Mouse (Mus musculus) neural tube, embryonic 12.5 days (tissue): ENCODE measurements around the gene Orc1. TPM values are rescaled to one million over a fixed set of nuclear protein-coding genes. Genes with fewer than 3 reads are reported as not detected.
A peak's percentile ranks its signal among the peaks of the same experiment; 100 is the strongest.

ENCODE experiments used
- ATAC-seq: fragments of 200-750 bp; cut with Nextera tagmentation; 2 replicates; pipeline ENCODE4 v1.8.0; 2017; ENCODE audit warnings: low read depth, mild to moderate bottlenecking, moderate TSS enrichment, moderate library complexity; ENCODE audit not compliant: low FRiP score
- H3K27ac ChIP-seq: fragments of 300-500 bp; sonication (generic); 2 replicates; pipeline ENCODE4 v1.5.1; 2016
- H3K27me3 ChIP-seq: fragments of 300-500 bp; sonication (generic); replicated peaks from 2 replicates; pipeline ENCODE4 v1.6.1; 2016; ENCODE audit warnings: mild to moderate bottlenecking
- H3K36me3 ChIP-seq: fragments of 300-500 bp; sonication (generic); 2 replicates; pipeline ENCODE4 v1.6.1; 2016; ENCODE audit warnings: mild to moderate bottlenecking
- H3K4me1 ChIP-seq: fragments of 300-500 bp; sonication (generic); 2 replicates; pipeline ENCODE4 v1.6.1; 2016
- H3K4me2 ChIP-seq: fragments of 300-500 bp; sonication (generic); replicated peaks from 2 replicates; pipeline ENCODE4 v1.6.1; 2016; ENCODE audit warnings: mild to moderate bottlenecking
- H3K4me3 ChIP-seq: fragments of 300-500 bp; sonication (generic); 2 replicates; pipeline ENCODE4 v1.5.1; 2016
- H3K9ac ChIP-seq: fragments of 300-500 bp; sonication (generic); 2 replicates; pipeline ENCODE4 v1.6.1; 2016; ENCODE audit warnings: mild to moderate bottlenecking
- H3K9me3 ChIP-seq: fragments of 300-500 bp; sonication (generic); 2 replicates; pipeline ENCODE4 v1.6.1; 2016; ENCODE audit warnings: mild to moderate bottlenecking
- WGBS: fragments of 180-500 bp; shearing (Covaris S2); methylation state at CpG from one replicate; pipeline ENCODE4 v1.1.7; 2016; 5-methylcytosine and 5-hydroxymethylcytosine counted together
- polyA plus RNA-seq: library from polyadenylated mRNA; unstranded; fragments of >200 nt; fragmentation: Nextera tagmentation; extraction: Ambion mirVana; gene quantifications from 2 replicates; pipeline ENCODE4 v1.2.1, GENCODE M21; 2016

Orc1 gene
- polyA plus RNA-seq, result 7.6 and 8.9 TPM in 2 replicates

- H3K4me2 ChIP-seq, result peak within 1 kb of the TSS; percentile 91
- peaks cover 24% of the 10 kb centered on the region for H3K4me1 ChIP-seq
- H3K27me3 ChIP-seq, result no peaks in the 10 kb centered on the region
- H3K4me3 ChIP-seq, result peak within 1 kb of the TSS; percentile 70
- under 1% methylated on average over 64 of the region's 64 CpGs for WGBS
- peak within 1 kb of the TSS; percentile 66 for H3K9ac ChIP-seq
- peak; percentile 97 for ATAC-seq
- peaks cover 16% of the 10 kb centered on the region for H3K36me3 ChIP-seq
- H3K27ac ChIP-seq, result peak within 1 kb of the TSS; percentile 33; the same call in 1 of the 2 replicates
- H3K9me3 ChIP-seq, result no peaks in the 10 kb centered on the region
Measured at GRCm38 (mm10) chr4:108578840-108579742, at the start of gene Orc1, which contains the start of gene Prpf38a. TSS of gene Orc1 (plus strand) at chr4:108579423. TSS of gene Prpf38a (minus strand) at chr4:108579336.

DNA sequence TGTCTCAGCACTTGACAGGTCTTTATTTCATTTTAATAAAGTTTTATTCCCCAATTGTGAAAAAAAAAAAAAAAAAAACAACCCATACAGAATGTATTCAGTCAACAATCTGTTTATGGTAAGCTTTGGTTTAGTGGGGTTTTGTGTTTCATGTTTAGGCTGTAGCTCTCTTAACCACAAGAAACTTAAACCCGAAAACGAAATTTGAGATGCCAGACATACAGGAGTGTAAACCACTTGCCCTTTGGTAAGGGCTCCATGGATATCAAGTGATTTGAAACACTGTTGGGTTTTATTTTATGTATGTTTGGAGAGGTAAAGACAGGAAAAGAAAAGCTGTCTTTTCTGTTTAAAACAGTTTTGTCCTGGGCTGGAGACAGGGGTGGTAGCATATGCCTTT lies 39.5 kb upstream of the Orc1 start:
- no peak overlapping the region for H3K4me2 ChIP-seq
- 95% methylated on average over 2 of the region's 2 CpGs for WGBS
- H3K9ac ChIP-seq, result no peak overlapping the region
- H3K9me3 ChIP-seq, result no peaks in the 10 kb centered on the region
- H3K4me3 ChIP-seq, result no peak overlapping the region
- H3K36me3 ChIP-seq, result peaks cover 16% of the 10 kb centered on the region
- no peaks in the 10 kb centered on the region for H3K27me3 ChIP-seq
- H3K27ac ChIP-seq, result no peak overlapping the region
- no peaks in the 10 kb centered on the region for H3K4me1 ChIP-seq
- ATAC-seq, result no peak

GRCm38 (mm10) chr4:108565026-108565425 lies 14.2 kb upstream of the Orc1 start:
- Histone ChIP-seq H3K4me1 (no peaks in the 10 kb centered on the region), H3K27ac (no peak overlapping the region), H3K4me2 (no peak overlapping the region), H3K9me3 (no peaks in the 10 kb centered on the region), H3K9ac (no peak overlapping the region), H3K27me3 (no peaks in the 10 kb centered on the region), H3K36me3 (peaks cover 70% of the 10 kb centered on the region), H3K4me3 (no peak overlapping the region)
- WGBS, result 87% methylated on average over 1 of the region's 1 CpGs
- ATAC-seq, result no peak

DNA sequence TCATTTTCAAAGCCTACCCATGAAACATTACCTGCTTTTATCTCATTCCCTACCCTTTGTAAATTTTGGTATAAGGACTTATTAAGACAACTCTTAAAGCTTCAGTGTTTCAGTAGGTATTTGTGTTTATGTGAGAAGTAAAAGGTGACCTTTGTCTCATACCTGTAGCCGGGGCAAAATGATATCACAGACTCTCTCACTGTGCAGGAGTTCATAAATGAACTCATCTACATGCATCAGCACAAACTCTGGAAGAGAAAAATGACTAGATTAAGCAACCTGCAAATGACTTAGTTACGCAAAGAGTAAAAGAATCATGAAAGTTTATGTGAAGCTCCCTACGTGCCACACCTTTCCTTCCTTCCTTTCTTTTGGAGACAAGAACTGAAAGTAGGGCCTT lies 6.6 kb upstream of the Orc1 start:
- Histone ChIP-seq H3K4me1 (peaks cover 6% of the 10 kb centered on the region), H3K4me3 (no peak overlapping the region), H3K9ac (no peak overlapping the region), H3K9me3 (no peaks in the 10 kb centered on the region), H3K4me2 (no peak overlapping the region), H3K36me3 (peaks cover 59% of the 10 kb centered on the region), H3K27ac (no peak overlapping the region), H3K27me3 (no peaks in the 10 kb centered on the region)
- WGBS, result 94% methylated on average over 3 of the region's 3 CpGs
- no peak for ATAC-seq

GRCm38 (mm10) chr4:108579743-108580411 lies 654 bp downstream of the Orc1 start:
- Histone ChIP-seq H3K4me3 (peak overlapping the region; percentile 70), H3K27ac (no peak overlapping the region), H3K9me3 (no peaks in the 10 kb centered on the region), H3K9ac (peak overlapping the region; percentile 56), H3K36me3 (peaks cover 12% of the 10 kb centered on the region), H3K27me3 (no peaks in the 10 kb centered on the region), H3K4me2 (peak overlapping the region; percentile 91), H3K4me1 (peaks cover 24% of the 10 kb centered on the region)
- WGBS, result under 1% methylated on average over 16 of the region's 16 CpGs
- ATAC-seq, result no peak

- H3K9me3 ChIP-seq, result no peaks in the 10 kb centered on the region
- no peak overlapping the region for H3K9ac ChIP-seq
- 87% methylated on average over 2 of the region's 2 CpGs for WGBS
- no peaks in the 10 kb centered on the region for H3K27me3 ChIP-seq
- H3K4me3 ChIP-seq, result no peak overlapping the region
- H3K4me1 ChIP-seq, result no peaks in the 10 kb centered on the region
- no peak overlapping the region for H3K27ac ChIP-seq
- no peak for ATAC-seq
- H3K4me2 ChIP-seq, result no peak overlapping the region
- peaks cover 5% of the 10 kb centered on the region; the same call in 1 of the 2 replicates for H3K36me3 ChIP-seq
Measured at GRCm38 (mm10) chr4:108593376-108593775, 14.2 kb downstream of the Orc1 start.

- Histone ChIP-seq H3K4me2 (no peak overlapping the region), H3K4me3 (no peak overlapping the region), H3K4me1 (no peaks in the 10 kb centered on the region), H3K36me3 (peaks cover 16% of the 10 kb centered on the region), H3K9ac (no peak overlapping the region), H3K27me3 (no peaks in the 10 kb centered on the region), H3K27ac (no peak overlapping the region), H3K9me3 (no peaks in the 10 kb centered on the region)
- WGBS, result 91% methylated on average over 1 of the region's 1 CpGs
- ATAC-seq, result no peak
Measured at GRCm38 (mm10) chr4:108595785-108596184, 16.6 kb downstream of the Orc1 start.

GRCm38 (mm10) chr4:108598306-108598705 lies 19.1 kb downstream of the Orc1 start:
- WGBS, result 91% methylated on average over 4 of the region's 4 CpGs
- no peak overlapping the region for H3K4me3 ChIP-seq
- no peak for ATAC-seq
- no peak overlapping the region for H3K4me2 ChIP-seq
- no peaks in the 10 kb centered on the region for H3K4me1 ChIP-seq
- no peak overlapping the region for H3K27ac ChIP-seq
- H3K36me3 ChIP-seq, result peaks cover 21% of the 10 kb centered on the region
- H3K27me3 ChIP-seq, result no peaks in the 10 kb centered on the region
- H3K9ac ChIP-seq, result no peak overlapping the region
- no peaks in the 10 kb centered on the region for H3K9me3 ChIP-seq

- H3K36me3 ChIP-seq, result peaks cover 46% of the 10 kb centered on the region
- no peak overlapping the region for H3K4me3 ChIP-seq
- H3K4me1 ChIP-seq, result no peaks in the 10 kb centered on the region
- H3K9ac ChIP-seq, result no peak overlapping the region
- 95% methylated on average over 7 of the region's 7 CpGs for WGBS
- H3K27me3 ChIP-seq, result no peaks in the 10 kb centered on the region
- no peak overlapping the region for H3K4me2 ChIP-seq
- no peaks in the 10 kb centered on the region for H3K9me3 ChIP-seq
- H3K27ac ChIP-seq, result no peak overlapping the region
- ATAC-seq, result no peak
Measured at GRCm38 (mm10) chr4:108601870-108602269, 22.6 kb downstream of the Orc1 start.

GRCm38 (mm10) chr4:108608651-108609050 lies 29.4 kb downstream of the Orc1 start:
- no peak overlapping the region for H3K4me2 ChIP-seq
- ATAC-seq, result no peak
- H3K9ac ChIP-seq, result no peak overlapping the region
- H3K27ac ChIP-seq, result no peak overlapping the region
- H3K27me3 ChIP-seq, result no peaks in the 10 kb centered on the region
- H3K36me3 ChIP-seq, result peaks cover 27% of the 10 kb centered on the region
- H3K4me3 ChIP-seq, result no peak overlapping the region
- H3K9me3 ChIP-seq, result no peaks in the 10 kb centered on the region
- H3K4me1 ChIP-seq, result no peaks in the 10 kb centered on the region
- 93% methylated on average over 3 of the region's 3 CpGs for WGBS

- 91% methylated on average over 5 of the region's 5 CpGs for WGBS
- no peak overlapping the region for H3K4me3 ChIP-seq
- H3K4me1 ChIP-seq, result no peaks in the 10 kb centered on the region
- no peak overlapping the region for H3K9ac ChIP-seq
- no peaks in the 10 kb centered on the region for H3K27me3 ChIP-seq
- H3K9me3 ChIP-seq, result no peaks in the 10 kb centered on the region
- ATAC-seq, result no peak
- no peak overlapping the region for H3K27ac ChIP-seq
- 0 out of 2 replicates have a peak, but pooled peaks cover 6% of the 10 kb centered on the region for H3K36me3 ChIP-seq
- H3K4me2 ChIP-seq, result no peak overlapping the region
Measured at GRCm38 (mm10) chr4:108610935-108611334, 31.7 kb downstream of the Orc1 start.

GRCm38 (mm10) chr4:108618586-108618985 lies 39.4 kb downstream of the Orc1 start:
- H3K36me3 ChIP-seq, result no peaks in the 10 kb centered on the region
- WGBS, result 73% methylated on average over 4 of the region's 4 CpGs
- peaks cover 17% of the 10 kb centered on the region for H3K4me1 ChIP-seq
- no peak overlapping the region for H3K4me3 ChIP-seq
- peak overlapping the region; percentile 83 for H3K4me2 ChIP-seq
- H3K9me3 ChIP-seq, result no peaks in the 10 kb centered on the region
- peak overlapping the region; percentile 88 for H3K9ac ChIP-seq
- no peaks in the 10 kb centered on the region for H3K27me3 ChIP-seq
- ATAC-seq, result no peak
- no peak overlapping the region for H3K27ac ChIP-seq
